Mouse (Mus musculus) ES-E14 (cell line): ENCODE data around the gene Inka1.

Experiments used
- CHD2 ChIP-seq: IDR thresholded peaks from 2 replicates; pipeline ENCODE4 v1.6.1; 2014; ENCODE audit warnings: mild to moderate bottlenecking, low read depth, low read length, inconsistent platforms
- HCFC1 ChIP-seq: IDR thresholded peaks from 2 replicates; pipeline ENCODE4 v1.6.1; 2012; ENCODE audit warnings: low read length, inconsistent platforms, borderline replicate concordance; ENCODE audit not compliant: insufficient read depth
- ZNF384 ChIP-seq: IDR thresholded peaks from 2 replicates; pipeline ENCODE4 v1.6.1; 2012; ENCODE audit warnings: low read depth, low read length, inconsistent platforms

DNA sequence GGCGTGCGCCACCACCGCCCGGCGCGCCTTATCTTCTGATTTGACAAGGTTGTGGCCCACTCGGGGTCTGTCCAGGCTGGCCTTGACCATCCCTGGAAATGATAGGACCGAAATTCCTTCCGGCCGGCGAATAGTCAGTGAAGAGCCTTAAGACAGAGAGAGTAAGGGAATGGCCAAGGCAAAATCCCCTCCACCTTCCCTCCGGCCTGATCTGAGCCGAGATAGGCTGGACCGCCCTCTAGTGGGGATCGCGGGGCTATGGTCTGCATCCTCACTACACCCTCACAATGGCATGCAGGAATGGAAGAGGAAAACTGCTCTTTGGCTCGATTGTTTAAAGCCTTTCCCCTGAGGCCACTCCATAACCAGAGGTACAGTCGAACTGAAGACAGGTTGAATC lies 697 bp upstream of the Inka1 start:
- TF ChIP-seq HCFC1 (no peak), CHD2 (no peak), ZNF384 (no peak)
